Mouse (Mus musculus): ENCODE results near the gene Pde4c. TPM values are rescaled to one million over a fixed set of nuclear protein-coding genes. Genes with fewer than 3 reads are reported as not detected.

Pde4c gene
- polyA plus RNA-seq, 1 experiment from 2014 or later, result 0.15 TPM

DNA sequence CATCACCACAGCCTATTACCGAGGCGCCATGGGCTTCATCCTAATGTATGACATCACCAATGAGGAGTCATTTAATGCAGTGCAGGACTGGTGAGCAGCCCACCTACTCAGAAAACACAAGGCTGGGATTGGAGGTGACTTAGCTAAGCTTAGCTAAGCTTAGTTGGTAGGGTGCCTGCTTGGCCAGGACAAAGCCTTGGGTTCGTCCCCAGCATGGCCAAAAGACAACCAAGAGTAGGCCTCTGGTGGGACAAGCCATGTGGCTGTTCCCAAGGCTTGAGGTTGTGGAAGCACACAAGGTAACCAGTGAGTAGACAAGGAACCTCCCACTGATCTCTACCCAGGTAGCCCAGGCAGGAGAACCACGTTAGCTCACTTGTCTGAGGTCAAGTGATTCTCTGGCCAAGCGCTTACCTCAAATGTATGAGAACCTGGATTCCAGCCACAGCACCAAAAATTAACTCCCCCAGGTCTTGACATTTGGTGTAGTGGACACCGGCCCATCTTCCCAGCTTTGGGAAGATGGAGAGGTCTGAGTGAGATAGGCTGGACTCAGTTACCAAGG, 33.0 kb downstream of the Pde4c start:
- no peak overlapping the region for H3K9ac ChIP-seq (replicated peaks)
- 92% methylated on average over 6 of the region's 6 CpGs for WGBS

DNA sequence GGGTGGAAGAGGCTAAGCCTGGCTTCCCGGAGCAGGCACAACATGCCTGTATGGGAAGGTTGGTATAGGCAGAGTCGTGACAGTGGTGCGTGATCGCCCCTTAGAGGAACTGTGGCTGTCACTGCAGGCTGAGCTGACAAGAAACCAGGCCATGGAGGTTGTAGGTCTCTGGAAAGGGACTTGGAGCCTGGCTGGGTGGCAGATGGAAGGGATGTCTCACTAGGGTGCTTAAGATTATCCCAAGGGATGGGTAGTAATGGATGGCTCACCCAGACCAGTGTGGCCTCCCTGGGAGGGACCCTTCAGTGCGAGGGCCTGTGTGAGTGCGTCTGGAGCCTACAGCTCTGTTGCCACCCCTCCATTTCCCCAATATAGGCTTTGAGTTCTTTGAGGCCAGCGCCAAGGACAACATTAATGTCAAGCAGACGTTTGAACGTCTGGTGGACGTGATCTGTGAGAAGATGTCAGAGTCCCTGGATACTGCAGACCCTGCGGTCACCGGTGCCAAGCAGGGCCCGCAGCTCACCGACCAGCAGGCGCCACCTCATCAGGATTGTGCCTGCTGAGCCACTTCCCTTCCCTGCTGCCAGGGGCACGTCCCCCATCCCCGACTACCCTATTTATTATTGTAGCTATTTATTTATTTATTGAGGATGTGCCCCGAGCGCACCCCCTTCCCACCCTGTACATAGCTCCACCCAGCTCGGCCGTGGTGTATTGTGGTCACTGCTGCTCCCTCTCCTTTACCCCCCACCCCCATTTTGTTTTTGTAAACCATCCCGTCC, 34.2 kb downstream of the Pde4c start:
- Histone ChIP-seq H3K4me3 (no peak overlapping the region), H3K27ac (replicated peaks) (peak overlapping the region; percentile 20; the same call in 1 of the 2 replicates), H3K9me3 (no peaks in the 10 kb centered on the region), H3K9ac (replicated peaks) (no peak overlapping the region), H3K36me3 (peaks cover 20% of the 10 kb centered on the region), H3K27me3 (0 out of 2 replicates have a peak, but pooled peaks cover 7% of the 10 kb centered on the region), H3K4me2 (replicated peaks) (no peak overlapping the region), H3K4me1 (peaks cover 31% of the 10 kb centered on the region)
- ATAC-seq (ENCODE audit: low FRiP score, low read depth), result no peak
- WGBS, result 70% methylated on average over 22 of the region's 22 CpGs

More for the DNA sequence above, 33.0 kb downstream of the Pde4c start:
- H3K36me3 ChIP-seq, result peaks cover 20% of the 10 kb centered on the region
- H3K27ac ChIP-seq (replicated peaks), result no peak overlapping the region
- H3K9me3 ChIP-seq, result no peaks in the 10 kb centered on the region
- no peak overlapping the region for H3K4me2 ChIP-seq (replicated peaks)
- no peak for ATAC-seq (ENCODE audit: low FRiP score, low read depth)
- H3K4me3 ChIP-seq, result no peak overlapping the region
- H3K27me3 ChIP-seq, result 0 out of 2 replicates have a peak, but pooled peaks cover 7% of the 10 kb centered on the region
- H3K4me1 ChIP-seq, result peaks cover 31% of the 10 kb centered on the region

DNA sequence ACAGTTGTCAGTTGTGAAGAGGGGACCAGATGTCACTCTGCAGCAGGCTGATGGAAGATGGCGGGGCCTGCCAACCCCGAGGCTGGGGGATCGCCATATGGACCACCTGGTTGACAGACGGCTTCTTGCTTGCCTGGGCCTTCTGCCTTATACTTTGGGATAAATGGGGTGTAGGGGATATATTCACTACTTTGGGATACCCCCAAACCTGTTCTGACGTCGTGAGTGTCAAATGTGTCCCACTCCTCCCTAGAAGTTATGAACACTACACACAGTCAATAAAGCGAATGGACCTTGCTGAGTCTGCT, 34.7 kb downstream of the Pde4c start:
- no peak for ATAC-seq (ENCODE audit: low FRiP score, low read depth)
- H3K4me3 ChIP-seq, result no peak overlapping the region
- no peak overlapping the region for H3K9ac ChIP-seq (replicated peaks)
- no peak overlapping the region for H3K4me2 ChIP-seq (replicated peaks)
- H3K27ac ChIP-seq (replicated peaks), result peak overlapping the region; percentile 20; the same call in 1 of the 2 replicates
- 0 out of 2 replicates have a peak, but pooled peaks cover 7% of the 10 kb centered on the region for H3K27me3 ChIP-seq
- WGBS, result 86% methylated on average over 7 of the region's 7 CpGs
- H3K4me1 ChIP-seq, result peaks cover 31% of the 10 kb centered on the region
- H3K9me3 ChIP-seq, result no peaks in the 10 kb centered on the region
- H3K36me3 ChIP-seq, result peaks cover 20% of the 10 kb centered on the region

DNA sequence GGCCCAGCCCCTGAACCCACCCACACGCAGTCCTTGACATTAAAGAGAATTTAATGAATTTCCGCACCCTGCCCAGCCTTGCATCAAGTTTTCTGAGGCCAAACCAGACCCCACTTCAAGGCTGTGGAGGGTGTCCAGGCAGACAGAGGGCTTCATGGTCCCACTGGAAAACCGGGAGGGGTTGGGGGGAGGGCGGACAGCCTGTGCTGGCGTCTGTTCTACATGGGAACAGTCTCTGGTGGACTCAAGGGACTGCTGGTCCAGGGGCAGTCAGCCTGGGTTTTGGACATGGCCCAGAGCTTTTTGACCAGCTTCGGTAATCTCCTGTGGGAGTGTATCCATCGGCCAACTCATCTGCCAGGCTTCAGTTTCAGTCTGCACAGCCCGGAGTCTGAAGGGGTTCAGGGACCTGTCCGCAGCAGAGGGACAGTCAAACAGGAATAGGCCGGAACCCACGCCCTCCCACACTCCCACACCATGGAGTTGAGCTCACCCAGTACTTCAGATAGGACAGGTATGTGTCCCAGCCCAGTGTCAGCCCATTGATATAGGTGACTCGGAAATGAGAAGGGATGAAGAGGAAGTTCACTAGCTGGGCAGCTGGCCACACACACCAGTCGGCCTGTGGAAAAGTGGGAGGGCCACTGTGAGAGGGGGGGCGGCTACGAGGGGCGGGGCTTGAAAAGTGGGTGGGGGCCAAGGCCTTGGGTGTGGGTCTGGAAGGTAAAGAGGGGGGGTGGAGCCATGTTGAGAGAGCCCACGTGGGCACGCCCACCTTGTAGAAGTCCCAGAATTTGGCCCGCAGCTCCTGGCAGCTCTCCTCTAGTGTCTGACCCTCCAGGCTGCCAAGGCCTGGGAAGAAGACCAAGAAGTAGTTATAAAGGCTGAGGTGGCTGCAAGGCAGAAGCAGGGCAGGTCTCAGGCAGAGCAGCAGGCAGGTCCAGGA, 35.4 kb downstream of the Pde4c start:
- peaks cover 20% of the 10 kb centered on the region for H3K36me3 ChIP-seq
- H3K27ac ChIP-seq (replicated peaks), result peak overlapping the region; percentile 20; the same call in 1 of the 2 replicates
- 76% methylated on average over 19 of the region's 19 CpGs for WGBS
- H3K9me3 ChIP-seq, result no peaks in the 10 kb centered on the region
- H3K9ac ChIP-seq (replicated peaks), result 0 out of 2 replicates have a peak overlapping the region, but pooled peaks have one; percentile 28
- no peak for ATAC-seq (ENCODE audit: low FRiP score, low read depth)
- H3K4me1 ChIP-seq, result peaks cover 31% of the 10 kb centered on the region
- no peak overlapping the region for H3K4me3 ChIP-seq
- no peak overlapping the region for H3K4me2 ChIP-seq (replicated peaks)
- H3K27me3 ChIP-seq, result 0 out of 2 replicates have a peak, but pooled peaks cover 7% of the 10 kb centered on the region

DNA sequence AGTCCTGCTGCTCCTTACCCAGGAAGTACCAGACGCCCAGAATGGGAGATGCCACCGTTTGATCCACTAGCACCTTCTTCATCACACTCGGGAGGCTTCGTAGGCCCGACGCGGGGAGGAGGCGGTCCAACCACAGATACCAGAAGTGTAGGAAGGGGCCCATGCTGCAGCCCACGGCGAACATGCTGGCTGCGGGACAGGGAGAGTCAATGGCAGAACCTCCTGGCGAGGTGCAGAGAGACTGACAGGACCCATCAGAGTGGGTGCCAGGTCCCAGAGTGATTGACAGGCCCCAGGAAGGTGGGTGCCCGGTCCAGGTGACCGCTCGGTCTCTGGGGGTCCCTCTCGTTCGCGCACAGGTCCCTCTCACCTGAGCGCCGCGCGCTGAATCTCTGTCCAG, 36.8 kb downstream of the Pde4c start:
- H3K27me3 ChIP-seq, result 0 out of 2 replicates have a peak, but pooled peaks cover 11% of the 10 kb centered on the region
- WGBS, result 1% methylated on average over 22 of the region's 22 CpGs
- ATAC-seq (ENCODE audit: low FRiP score, low read depth), result peak; percentile 24
- peak overlapping the region; percentile 99 for H3K4me2 ChIP-seq (replicated peaks)
- H3K27ac ChIP-seq (replicated peaks), result peak overlapping the region; percentile 78
- peak overlapping the region; percentile 83 for H3K9ac ChIP-seq (replicated peaks)
- H3K9me3 ChIP-seq, result no peaks in the 10 kb centered on the region
- peak overlapping the region; percentile 67 for H3K4me3 ChIP-seq
- H3K36me3 ChIP-seq, result peaks cover 20% of the 10 kb centered on the region
- peaks cover 27% of the 10 kb centered on the region for H3K4me1 ChIP-seq

DNA sequence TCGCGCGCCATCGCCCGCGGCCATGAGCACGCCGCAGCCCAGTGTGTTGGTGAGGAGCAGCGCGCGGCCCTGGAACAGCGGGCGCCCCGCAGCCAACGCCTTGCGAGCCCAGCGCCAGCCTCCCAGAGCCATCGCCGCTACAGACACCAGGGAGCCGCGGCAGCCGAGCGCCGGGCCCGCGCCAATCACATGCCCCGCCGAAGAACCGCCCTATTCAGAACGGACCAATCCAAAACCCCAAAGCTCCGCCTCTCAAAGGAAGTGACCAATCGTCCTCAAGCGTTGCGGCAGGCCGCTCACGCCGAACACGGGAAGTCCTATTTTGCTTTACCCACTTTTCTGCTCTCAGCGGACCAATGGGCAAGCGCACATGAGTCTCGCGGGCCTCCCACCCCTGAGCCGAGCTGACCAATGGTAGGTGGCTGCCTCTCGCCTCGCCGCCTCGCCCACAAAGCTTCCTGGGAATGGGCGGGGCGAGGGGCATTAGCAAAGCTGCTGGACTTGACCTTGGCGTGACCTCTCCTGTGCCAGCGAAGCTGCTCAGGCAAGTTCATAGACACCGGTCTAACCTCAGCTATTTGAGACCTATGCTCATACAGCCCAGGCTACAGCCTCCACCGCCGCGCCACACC, 37.4 kb downstream of the Pde4c start, which contains the start of gene Mpv17l2:
TSS of gene Mpv17l2 (minus strand) at position 172 of the 632 bp plus-strand sequence.
- Histone ChIP-seq H3K4me2 (replicated peaks) (peak within 1 kb of the TSS; percentile 99), H3K9ac (replicated peaks) (peak within 1 kb of the TSS; percentile 83), H3K4me3 (peak within 1 kb of the TSS; percentile 67), H3K9me3 (no peaks in the 10 kb centered on the region), H3K4me1 (peaks cover 27% of the 10 kb centered on the region), H3K27ac (replicated peaks) (peak within 1 kb of the TSS; percentile 78), H3K27me3 (peaks cover 11% of the 10 kb centered on the region), H3K36me3 (peaks cover 20% of the 10 kb centered on the region)
- WGBS, result under 1% methylated on average over 55 of the region's 55 CpGs
- peak; percentile 96 for ATAC-seq (ENCODE audit: low FRiP score, low read depth)

DNA sequence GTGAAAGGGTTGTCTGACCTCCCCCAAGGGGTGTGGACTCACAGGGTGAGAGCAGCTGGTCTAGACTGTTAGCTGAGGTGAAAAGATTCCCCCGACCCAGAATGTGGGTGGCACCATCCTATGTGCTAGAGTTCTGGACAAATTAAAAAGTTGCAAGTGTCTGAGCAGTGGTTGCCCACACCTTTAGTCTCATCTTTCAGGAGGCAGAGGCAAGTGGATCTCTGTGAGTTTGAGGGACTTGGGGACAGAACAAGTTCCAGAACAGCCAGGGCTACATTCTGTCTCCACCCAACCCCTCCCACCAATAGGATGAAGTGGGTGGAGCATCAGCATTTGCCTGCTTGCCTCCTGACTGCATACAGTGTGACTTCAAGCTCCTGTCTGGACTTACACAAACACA, 38.6 kb downstream of the Pde4c start:
- Histone ChIP-seq H3K27ac (replicated peaks) (no peak overlapping the region), H3K9ac (replicated peaks) (peak overlapping the region; percentile 11; the same call in 1 of the 2 replicates), H3K36me3 (peaks cover 9% of the 10 kb centered on the region), H3K4me1 (peaks cover 38% of the 10 kb centered on the region), H3K4me3 (no peak overlapping the region), H3K9me3 (no peaks in the 10 kb centered on the region), H3K27me3 (peaks cover 23% of the 10 kb centered on the region), H3K4me2 (replicated peaks) (no peak overlapping the region)
- ATAC-seq (ENCODE audit: low FRiP score, low read depth), result no peak
- WGBS, result 77% methylated on average over 1 of the region's 1 CpGs

DNA sequence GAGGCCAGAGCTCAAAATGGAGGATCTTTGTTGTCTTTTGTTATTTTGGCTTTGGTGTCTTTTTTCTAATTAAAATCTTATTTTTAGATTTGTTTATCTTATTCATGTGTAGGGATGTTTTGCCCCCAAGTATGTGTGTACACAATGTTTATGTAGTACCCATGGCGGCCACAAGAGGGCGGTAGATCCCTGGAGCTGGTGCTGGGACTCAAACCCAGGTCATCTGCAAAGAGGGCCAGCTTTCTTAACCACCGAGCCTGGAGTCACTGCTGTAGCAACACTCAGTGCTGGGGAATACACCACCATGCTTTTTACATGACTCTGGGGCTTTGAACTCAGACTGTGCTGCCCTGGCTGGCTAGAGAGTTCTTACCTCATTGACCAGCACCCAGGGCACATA, 39.8 kb downstream of the Pde4c start:
- Histone ChIP-seq H3K36me3 (peaks cover 8% of the 10 kb centered on the region), H3K27me3 (peaks cover 31% of the 10 kb centered on the region), H3K9me3 (no peaks in the 10 kb centered on the region), H3K4me3 (no peak overlapping the region), H3K4me1 (peaks cover 38% of the 10 kb centered on the region), H3K27ac (replicated peaks) (no peak overlapping the region), H3K4me2 (replicated peaks) (no peak overlapping the region), H3K9ac (replicated peaks) (no peak overlapping the region)
- 6% methylated on average over 3 of the region's 3 CpGs for WGBS
- no peak for ATAC-seq (ENCODE audit: low FRiP score, low read depth)

DNA sequence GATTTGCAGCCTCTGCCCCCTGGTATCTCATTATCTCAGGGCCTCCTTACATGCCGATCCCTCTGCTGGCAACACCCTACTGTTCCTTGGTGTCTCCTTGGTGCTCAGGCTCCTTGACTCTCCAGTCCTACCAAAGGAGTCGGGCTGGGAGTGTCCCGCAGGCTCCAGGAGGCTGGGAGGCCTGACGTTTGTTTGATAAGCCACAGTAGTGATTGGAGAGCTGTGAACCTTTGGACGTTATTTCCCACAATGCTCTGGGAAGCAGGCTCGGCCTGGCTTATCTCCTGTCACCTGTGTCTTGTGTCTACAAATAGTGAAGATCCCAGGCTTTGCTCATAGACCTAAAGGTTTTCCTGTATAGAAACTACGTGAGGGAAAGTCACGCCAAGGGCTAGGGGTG, 40.5 kb downstream of the Pde4c start:
- 80% methylated on average over 8 of the region's 8 CpGs for WGBS
- no peak overlapping the region for H3K9ac ChIP-seq (replicated peaks)
- no peaks in the 10 kb centered on the region for H3K9me3 ChIP-seq
- H3K36me3 ChIP-seq, result peaks cover 13% of the 10 kb centered on the region
- ATAC-seq (ENCODE audit: low FRiP score, low read depth), result no peak
- H3K27ac ChIP-seq (replicated peaks), result no peak overlapping the region
- H3K27me3 ChIP-seq, result peaks cover 31% of the 10 kb centered on the region
- H3K4me1 ChIP-seq, result peaks cover 34% of the 10 kb centered on the region
- H3K4me3 ChIP-seq, result no peak overlapping the region
- H3K4me2 ChIP-seq (replicated peaks), result no peak overlapping the region

DNA sequence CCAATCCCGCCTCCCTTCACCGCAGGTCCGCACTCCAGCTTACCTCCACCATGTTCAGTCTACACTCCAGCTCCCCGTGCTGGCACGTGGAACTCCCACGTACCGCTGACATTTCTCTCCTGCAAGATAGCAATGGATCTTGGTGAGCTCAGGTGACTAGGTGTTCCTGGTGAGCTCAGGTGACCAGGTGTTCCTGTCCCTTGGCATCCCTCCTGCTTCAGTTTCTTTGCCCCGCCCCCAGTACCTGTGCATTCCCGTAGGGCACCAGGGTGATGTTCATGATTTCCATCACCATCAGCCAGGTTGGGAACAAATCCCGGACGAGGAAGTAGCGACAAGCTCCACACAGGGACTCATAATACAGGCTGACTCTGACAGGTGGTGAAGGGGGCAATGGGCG, 41.2 kb downstream of the Pde4c start:
- no peak overlapping the region for H3K4me3 ChIP-seq
- ATAC-seq (ENCODE audit: low FRiP score, low read depth), result no peak
- WGBS, result 92% methylated on average over 13 of the region's 13 CpGs
- peaks cover 27% of the 10 kb centered on the region for H3K4me1 ChIP-seq
- no peak overlapping the region for H3K4me2 ChIP-seq (replicated peaks)
- no peaks in the 10 kb centered on the region for H3K9me3 ChIP-seq
- no peak overlapping the region for H3K27ac ChIP-seq (replicated peaks)
- peaks cover 31% of the 10 kb centered on the region for H3K27me3 ChIP-seq
- no peak overlapping the region for H3K9ac ChIP-seq (replicated peaks)
- peaks cover 17% of the 10 kb centered on the region for H3K36me3 ChIP-seq

DNA sequence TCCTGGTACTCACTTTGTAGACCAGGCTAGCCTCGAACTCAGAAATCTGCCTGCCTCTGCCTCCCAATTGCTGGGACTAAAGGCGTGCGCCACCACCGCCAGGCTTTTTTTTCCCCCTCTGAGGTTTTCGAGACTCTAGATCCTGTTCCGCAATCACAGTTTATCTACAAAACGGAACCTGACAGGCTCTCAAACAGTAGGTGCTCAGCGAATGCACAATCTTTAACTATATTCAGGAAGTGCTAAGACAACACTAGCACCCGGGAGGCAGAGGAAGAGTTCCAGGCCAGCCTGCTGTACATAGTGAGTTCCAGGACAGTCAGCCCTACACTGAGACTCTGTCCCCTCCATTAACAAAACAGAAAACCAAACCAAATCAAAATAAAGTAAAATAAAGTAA, 41.8 kb downstream of the Pde4c start:
- Histone ChIP-seq H3K9me3 (no peaks in the 10 kb centered on the region), H3K4me1 (peaks cover 21% of the 10 kb centered on the region), H3K36me3 (peaks cover 24% of the 10 kb centered on the region), H3K4me2 (replicated peaks) (peak overlapping the region; percentile 55), H3K27ac (replicated peaks) (no peak overlapping the region), H3K4me3 (no peak overlapping the region), H3K9ac (replicated peaks) (no peak overlapping the region), H3K27me3 (peaks cover 31% of the 10 kb centered on the region)
- 75% methylated on average over 9 of the region's 9 CpGs for WGBS
- ATAC-seq (ENCODE audit: low FRiP score, low read depth), result no peak

Measured in midbrain, embryonic 12.5 days (tissue).